In the genomic region with DNA sequence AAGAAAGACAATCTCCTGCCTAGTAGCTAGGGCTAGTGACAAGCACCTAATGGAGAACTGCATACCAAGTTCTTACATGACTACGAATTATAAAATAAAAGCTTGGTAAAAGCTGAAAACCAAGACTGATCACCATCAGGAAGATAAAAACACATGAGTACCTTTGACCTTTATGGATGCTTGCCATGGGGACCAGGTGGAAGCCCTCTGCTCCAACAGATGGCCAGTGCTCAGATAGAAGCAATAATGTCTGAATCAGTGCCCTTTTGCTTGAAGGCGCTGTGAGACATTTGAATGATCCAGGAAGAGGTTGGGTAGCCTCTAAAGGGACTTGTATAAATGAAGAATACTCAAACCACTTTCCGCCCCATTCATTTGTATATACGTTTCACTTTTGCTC, we compare ENCODE assay signal across 24 mouse cellular contexts.
DNase-seq lines count a peak whose midpoint lies in the region; ATAC-seq and TF ChIP-seq lines count a peak whose summit lies in the region.
"Had no signal": no experiment of that assay in that cellular context is flagged by ENCODE, and none has a peak within 500 bp of the region (broad histone marks: within the 10 kb centered on the region; RNA-seq: fewer than 3 reads in every experiment).

No protein-coding gene starts in this region.

- peak; percentile 77 to 83 for DNase-seq in cerebellum, postnatal 10 days
- DNase-seq in cerebellum, adult 11-12 months: no peak
- peak; percentile 20 for DNase-seq in hindbrain, postnatal 0 days (ENCODE audit: low spot score)
- DNase-seq in midbrain, postnatal 0 days (ENCODE audit: low spot score): peak; percentile 15
- DNase-seq: adrenal gland, adult 8-10 months; adrenal gland, postnatal 14 days; adrenal gland, postnatal 36 days; B cell, adult 2 months; cerebellum, adult 18-20 months; cerebellum, adult 8-10 months; cerebellum, adult 9-11 months; cerebellum, postnatal 36 days; forebrain, postnatal 0 days had no signal

- H3K4me2 ChIP-seq in hindbrain, postnatal 0 days (ENCODE audit: low read depth, low read length): no peak overlapping the region
- no peak overlapping the region for H3K4me2 ChIP-seq in hindbrain, embryonic 12.5 days (replicated peaks)
- H3K4me2 ChIP-seq in midbrain, postnatal 0 days (ENCODE audit: low read depth, low read length, poor library complexity, severe bottlenecking): no peak overlapping the region
- no peak overlapping the region for H3K4me2 ChIP-seq in midbrain, embryonic 13.5 days (replicated peaks)
- H3K4me2 ChIP-seq: embryonic facial prominence, embryonic 12.5 days; forebrain, embryonic 13.5 days; forebrain, embryonic 15.5 days had no signal

- no peaks in the 10 kb centered on the region for H3K36me3 ChIP-seq in hindbrain, postnatal 0 days (ENCODE audit: insufficient read depth, low read length)
- no peaks in the 10 kb centered on the region for H3K36me3 ChIP-seq in hindbrain, embryonic 12.5 days
- H3K36me3 ChIP-seq in midbrain, postnatal 0 days (ENCODE audit: insufficient read depth, low read length): no peaks in the 10 kb centered on the region
- H3K36me3 ChIP-seq in midbrain, embryonic 13.5 days: no peaks in the 10 kb centered on the region
- H3K36me3 ChIP-seq: embryonic facial prominence, embryonic 10.5 days; embryonic facial prominence, embryonic 12.5 days; forebrain, embryonic 15.5 days; G1E had no signal

- 80% methylated on average over 4 of the region's 4 CpGs for WGBS in hindbrain, postnatal 0 days
- whole genome bisulfite sequencing in hindbrain, embryonic 12.5 days: 93% methylated on average over 4 of the region's 4 CpGs
- WGBS in midbrain, postnatal 0 days: 93% methylated on average over 4 of the region's 4 CpGs
- WGBS in midbrain, embryonic 13.5 days: 89% methylated on average over 4 of the region's 4 CpGs

- H3K27ac ChIP-seq in hindbrain, postnatal 0 days: no peak overlapping the region
- no peak overlapping the region for H3K27ac ChIP-seq in hindbrain, embryonic 12.5 days
- H3K27ac ChIP-seq in midbrain, postnatal 0 days (ENCODE audit: low read depth, low read length): no peak overlapping the region
- H3K27ac ChIP-seq in midbrain, embryonic 13.5 days: no peak overlapping the region
- H3K27ac ChIP-seq: embryonic facial prominence, embryonic 10.5 days; embryonic facial prominence, embryonic 12.5 days; forebrain, embryonic 13.5 days; forebrain, embryonic 15.5 days had no signal

- no peak for ATAC-seq in hindbrain, postnatal 0 days
- no peak for ATAC-seq in hindbrain, embryonic 12.5 days (ENCODE audit: low FRiP score)
- no peak for ATAC-seq in midbrain, postnatal 0 days (ENCODE audit: low FRiP score)
- no peak for ATAC-seq in midbrain, embryonic 13.5 days
- ATAC-seq: activated CD4-positive, CD25-positive, alpha-beta regulatory T cell, adult 4 months; CD4-positive, CD25-positive, alpha-beta regulatory T cell, adult 4 months; forebrain, embryonic 13.5 days; forebrain, embryonic 15.5 days; forebrain, postnatal 0 days; Patski had no signal

- H3K9me3 ChIP-seq in hindbrain, postnatal 0 days (ENCODE audit: low read length): no peaks in the 10 kb centered on the region
- H3K9me3 ChIP-seq in hindbrain, embryonic 12.5 days (replicated peaks): no peaks in the 10 kb centered on the region
- no peaks in the 10 kb centered on the region for H3K9me3 ChIP-seq in midbrain, postnatal 0 days (ENCODE audit: low read length)
- H3K9me3 ChIP-seq in midbrain, embryonic 13.5 days: no peaks in the 10 kb centered on the region
- H3K9me3 ChIP-seq: embryonic facial prominence, embryonic 10.5 days; embryonic facial prominence, embryonic 12.5 days; forebrain, embryonic 13.5 days; forebrain, embryonic 15.5 days had no signal

- H3K4me3 ChIP-seq in hindbrain, postnatal 0 days (ENCODE audit: low read length): no peak overlapping the region
- H3K4me3 ChIP-seq in hindbrain, embryonic 12.5 days: no peak overlapping the region
- no peak overlapping the region for H3K4me3 ChIP-seq in midbrain, postnatal 0 days (ENCODE audit: low read depth, low read length)
- no peak overlapping the region for H3K4me3 ChIP-seq in midbrain, embryonic 13.5 days (replicated peaks)
- H3K4me3 ChIP-seq: embryonic facial prominence, embryonic 10.5 days; embryonic facial prominence, embryonic 12.5 days; forebrain, embryonic 13.5 days; forebrain, embryonic 15.5 days had no signal

- no peaks in the 10 kb centered on the region for H3K4me1 ChIP-seq in hindbrain, postnatal 0 days (ENCODE audit: insufficient read depth, low read length)
- no peaks in the 10 kb centered on the region for H3K4me1 ChIP-seq in hindbrain, embryonic 12.5 days
- H3K4me1 ChIP-seq in midbrain, postnatal 0 days (ENCODE audit: insufficient read depth, low read length): no peaks in the 10 kb centered on the region
- no peaks in the 10 kb centered on the region for H3K4me1 ChIP-seq in midbrain, embryonic 13.5 days (replicated peaks)
- H3K4me1 ChIP-seq: embryonic facial prominence, embryonic 10.5 days; forebrain, embryonic 13.5 days; forebrain, embryonic 15.5 days had no signal

- no peak for TF ChIP-seq CTCF in hindbrain, postnatal 0 days (IDR thresholded peaks at IDR 0.05; ENCODE audit: low read depth)
- no peak for TF ChIP-seq CTCF in midbrain, postnatal 0 days (IDR thresholded peaks at IDR 0.05)

- no peak overlapping the region for H3K9ac ChIP-seq in hindbrain, postnatal 0 days (replicated peaks; ENCODE audit: low read length)
- no peak overlapping the region for H3K9ac ChIP-seq in hindbrain, embryonic 12.5 days
- no peak overlapping the region for H3K9ac ChIP-seq in midbrain, postnatal 0 days (replicated peaks; ENCODE audit: low read length, poor library complexity, severe bottlenecking)
- H3K9ac ChIP-seq in midbrain, embryonic 13.5 days (replicated peaks): no peak overlapping the region
- H3K9ac ChIP-seq: embryonic facial prominence, embryonic 12.5 days; forebrain, embryonic 13.5 days; forebrain, embryonic 15.5 days; forebrain, postnatal 0 days had no signal

- H3K27me3 ChIP-seq in hindbrain, postnatal 0 days (ENCODE audit: insufficient read depth, low read length): no peaks in the 10 kb centered on the region
- no peaks in the 10 kb centered on the region for H3K27me3 ChIP-seq in hindbrain, embryonic 12.5 days
- no peaks in the 10 kb centered on the region for H3K27me3 ChIP-seq in midbrain, postnatal 0 days (ENCODE audit: insufficient read depth, low read length)
- no peaks in the 10 kb centered on the region for H3K27me3 ChIP-seq in midbrain, embryonic 13.5 days
- H3K27me3 ChIP-seq: CH12.LX; embryonic facial prominence, embryonic 12.5 days; forebrain, embryonic 13.5 days; forebrain, embryonic 15.5 days; Patski had no signal
